Mouse (Mus musculus) myocyte (in vitro differentiated cells): ENCODE results near the gene Pou3f4.

Experiments used
- MAX ChIP-seq: IDR thresholded peaks from one replicate; pipeline ENCODE4 v1.6.1; 2011; ENCODE audit warnings: low read depth, mild to moderate bottlenecking, control low read depth
- POLR2A ChIP-seq: IDR thresholded peaks from one replicate; pipeline ENCODE4 v1.6.1; 2011; ENCODE audit warnings: low read depth, mild to moderate bottlenecking, control low read depth, moderate library complexity; ENCODE audit not compliant: insufficient read length
- POLR2AphosphoS2 ChIP-seq: IDR thresholded peaks from one replicate; pipeline ENCODE4 v1.6.1; 2011; ENCODE audit warnings: low read depth, control low read depth; ENCODE audit not compliant: insufficient read length
- USF1 ChIP-seq: IDR thresholded peaks from one replicate; pipeline ENCODE4 v1.6.1; 2011; ENCODE audit warnings: low read depth, mild to moderate bottlenecking, control low read depth, moderate library complexity

DNA sequence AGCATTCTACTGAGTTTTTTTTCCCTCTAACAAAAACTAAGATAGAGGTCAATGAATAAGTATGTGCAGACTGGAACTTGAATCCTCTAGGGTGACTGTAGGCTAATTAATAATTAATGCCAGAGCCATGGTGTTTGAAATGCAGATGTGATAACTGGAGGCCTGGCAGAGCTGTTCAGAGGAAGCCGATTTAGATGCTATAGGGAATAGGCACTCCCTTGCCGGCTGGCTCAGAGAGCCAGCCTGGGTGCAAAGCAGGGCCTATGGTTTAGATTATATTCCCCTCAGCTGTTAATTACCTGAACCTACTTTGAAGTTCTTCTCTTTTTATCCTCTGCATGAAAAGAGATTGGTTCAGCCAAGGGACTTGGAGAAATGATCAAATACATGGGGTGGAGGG lies 11.6 kb upstream of the Pou3f4 start:
- no peak for TF ChIP-seq POLR2AphosphoS2
- TF ChIP-seq POLR2A, result no peak
- no peak for TF ChIP-seq USF1
- no peak for TF ChIP-seq MAX
